Mouse (Mus musculus) mouse trophoblast stem cell (cell line): ENCODE data around the gene Ano2.

Experiments
- in situ Hi-C, 2 experiments: fragments of 300-500 bp; cut with MseI, MboI; formaldehyde crosslinking; loops; 2 replicates in 1 of 2; 3 replicates in 1 of 2; pipeline ENCODE4 v1.15.1; 2025

The Ano2 gene

DNA sequence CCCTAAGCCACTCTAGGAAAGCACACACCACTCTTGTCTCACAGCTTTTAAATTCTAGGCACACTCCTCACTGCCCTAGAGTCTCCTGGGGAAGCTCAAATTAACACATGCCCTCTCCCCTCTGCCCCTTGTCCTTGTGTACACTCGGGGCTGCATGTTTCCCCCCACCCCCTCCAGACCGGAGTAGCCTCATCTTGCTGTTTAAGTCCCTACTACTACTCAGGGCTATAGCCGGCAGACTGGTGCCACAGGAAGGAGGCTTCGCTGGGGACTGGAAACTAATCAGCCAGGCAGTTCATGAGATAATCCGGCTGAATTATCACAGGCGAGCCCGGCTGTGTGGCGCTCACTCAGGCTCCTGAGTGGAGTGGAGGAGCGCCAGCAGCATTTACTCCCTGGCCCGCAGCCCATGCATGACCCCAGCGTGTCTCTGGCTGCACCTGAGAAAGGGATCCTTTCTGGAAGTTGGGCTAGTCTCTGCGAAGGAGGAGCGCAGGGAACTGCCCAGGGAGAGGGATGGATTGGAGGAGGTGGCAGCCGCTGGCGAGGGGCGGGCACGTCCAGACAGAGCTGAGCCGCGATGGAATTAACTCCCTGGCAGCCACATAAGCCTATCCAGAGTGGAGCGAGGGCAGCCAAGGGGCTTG is at the start of gene Ano2:
Ano2 (plus strand) TSS at position 363 of the 647 bp plus-strand sequence.
- in situ Hi-C loops: no loop called here

DNA sequence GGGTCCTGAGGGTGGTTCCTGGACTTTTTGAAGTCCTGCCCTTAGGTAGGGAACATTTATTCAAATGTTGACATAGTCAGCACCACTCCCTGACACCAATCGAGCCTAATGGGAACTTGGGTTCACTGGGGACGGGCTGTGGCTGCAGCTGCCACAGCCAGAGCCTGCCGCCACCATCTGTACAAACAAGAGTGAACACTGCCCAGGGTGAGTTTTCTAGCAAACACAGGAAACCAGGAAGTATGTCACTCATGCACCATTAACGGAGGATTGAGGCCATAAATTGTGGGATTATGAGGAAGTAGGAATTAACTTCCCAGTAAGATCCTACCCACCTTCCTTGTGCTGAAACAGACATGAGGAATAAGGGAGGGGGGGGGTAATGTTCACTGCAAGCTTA is 49.7 kb upstream of the Ano2 start:
- in situ Hi-C loops: no loop called here

DNA sequence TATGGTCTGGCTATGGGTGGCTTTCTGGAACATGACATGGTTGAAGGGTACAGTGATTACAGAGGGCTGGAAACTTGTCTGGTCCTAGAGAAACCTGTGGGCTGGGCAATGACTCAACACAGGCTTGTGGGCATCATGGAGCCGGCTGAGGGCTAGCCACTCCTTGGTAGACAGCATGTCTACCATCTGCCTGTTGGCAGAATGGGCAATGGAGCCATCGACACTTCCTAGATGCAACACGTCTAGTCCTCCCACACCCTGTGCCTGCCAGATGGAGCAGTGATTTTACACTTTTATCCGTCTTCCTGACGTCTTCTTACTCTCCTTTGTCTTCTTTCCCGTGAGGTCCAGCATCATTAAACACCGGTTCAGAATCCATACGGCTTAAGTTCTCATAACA is 49.1 kb upstream of the Ano2 start:
- in situ Hi-C loops: no loop called here

DNA sequence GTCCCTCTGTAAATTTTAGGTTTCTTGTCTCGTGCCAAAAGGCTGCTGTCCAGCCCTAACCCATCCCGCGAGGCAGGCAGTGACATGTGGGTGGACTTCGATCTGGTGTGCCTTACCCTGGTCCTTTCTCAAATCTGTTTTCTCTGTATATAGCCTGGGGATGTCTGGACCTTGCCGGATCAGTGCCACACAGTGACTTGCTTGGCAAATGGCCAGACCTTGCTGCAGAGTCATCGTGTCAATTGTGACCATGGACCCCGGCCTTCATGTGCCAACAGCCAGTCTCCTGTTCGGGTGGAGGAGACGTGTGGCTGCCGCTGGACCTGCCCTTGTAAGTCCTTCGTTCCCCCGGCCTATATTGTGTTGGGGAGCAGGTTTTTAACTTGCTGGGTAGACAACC is 41.3 kb upstream of the Ano2 start:
- in situ Hi-C loops: no loop called here

DNA sequence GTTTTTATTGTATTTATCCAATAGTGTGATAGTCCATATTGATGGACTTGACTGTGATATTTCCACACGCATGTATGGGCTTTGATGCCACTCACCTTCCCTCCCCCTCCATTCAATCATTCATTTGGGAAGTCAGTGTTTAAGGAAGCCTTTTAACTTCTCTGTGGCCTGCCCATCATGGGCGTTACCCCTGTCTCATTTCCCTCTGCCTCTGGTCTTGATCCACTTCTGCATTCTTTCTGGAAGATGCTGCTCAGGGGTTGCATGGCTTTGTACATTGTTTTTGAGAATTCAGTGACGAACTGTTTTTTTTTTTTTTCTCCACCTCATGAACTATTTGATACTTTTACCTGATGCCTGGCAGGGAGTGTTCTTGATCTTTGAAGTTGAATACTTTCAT is 38.9 kb upstream of the Ano2 start:
- in situ Hi-C loops: no loop called here

DNA sequence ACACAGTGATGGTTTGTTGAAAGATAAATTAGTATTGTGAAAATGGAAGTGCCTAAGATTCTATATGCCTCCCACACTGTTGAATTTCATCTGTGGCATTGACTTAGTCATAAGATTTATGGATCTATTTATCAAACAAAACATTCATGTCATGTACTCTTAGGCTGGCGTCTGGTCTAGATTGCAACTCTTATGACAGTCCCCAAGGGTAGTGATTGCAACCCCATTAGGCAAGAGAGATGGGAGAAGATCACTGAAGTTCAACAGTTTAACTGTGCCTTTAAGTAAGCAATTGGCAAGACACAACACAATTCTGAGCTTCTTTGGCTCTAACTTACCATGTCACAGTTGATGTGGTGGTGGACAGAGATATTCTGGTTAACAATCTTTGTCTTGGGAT is 36.8 kb upstream of the Ano2 start:
- in situ Hi-C loops: no loop called here

DNA sequence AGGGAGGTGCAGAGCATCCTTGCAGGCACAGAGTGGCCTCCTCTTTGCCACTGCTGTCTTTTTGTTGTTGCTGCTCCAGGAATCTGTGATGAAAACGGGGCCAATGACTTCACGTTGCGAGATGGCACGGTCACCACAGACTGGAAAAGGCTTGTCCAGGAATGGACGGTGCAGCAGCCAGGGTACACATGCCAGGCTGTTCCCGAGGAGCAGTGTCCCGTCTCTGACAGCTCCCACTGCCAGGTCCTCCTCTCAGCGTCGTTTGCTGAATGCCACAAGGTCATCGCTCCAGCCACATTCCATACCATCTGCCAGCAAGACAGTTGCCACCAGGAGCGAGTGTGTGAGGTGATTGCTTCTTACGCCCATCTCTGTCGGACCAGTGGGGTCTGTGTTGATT is 33.3 kb upstream of the Ano2 start:
- in situ Hi-C loops: no loop called here

DNA sequence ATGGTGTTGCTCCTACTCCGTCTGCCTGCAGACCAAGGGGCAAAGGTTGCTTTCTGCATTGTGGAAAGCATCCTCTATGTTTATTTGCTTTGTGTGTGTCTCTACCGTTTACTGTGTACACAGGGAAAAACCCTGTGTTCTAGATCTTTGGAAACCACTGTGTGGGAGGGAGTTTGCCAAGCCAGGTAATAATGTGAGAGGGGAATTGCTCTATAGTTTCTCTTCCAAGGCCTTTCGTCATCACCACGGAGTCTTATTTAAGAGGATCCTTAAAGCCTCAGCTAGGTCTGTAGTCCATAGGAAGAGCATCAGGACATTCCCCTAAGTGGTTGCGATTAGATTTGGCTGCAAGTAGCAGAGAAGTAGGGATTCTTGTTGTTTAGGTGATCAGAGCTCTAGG is 32.3 kb upstream of the Ano2 start:
- in situ Hi-C loops: no loop called here

DNA sequence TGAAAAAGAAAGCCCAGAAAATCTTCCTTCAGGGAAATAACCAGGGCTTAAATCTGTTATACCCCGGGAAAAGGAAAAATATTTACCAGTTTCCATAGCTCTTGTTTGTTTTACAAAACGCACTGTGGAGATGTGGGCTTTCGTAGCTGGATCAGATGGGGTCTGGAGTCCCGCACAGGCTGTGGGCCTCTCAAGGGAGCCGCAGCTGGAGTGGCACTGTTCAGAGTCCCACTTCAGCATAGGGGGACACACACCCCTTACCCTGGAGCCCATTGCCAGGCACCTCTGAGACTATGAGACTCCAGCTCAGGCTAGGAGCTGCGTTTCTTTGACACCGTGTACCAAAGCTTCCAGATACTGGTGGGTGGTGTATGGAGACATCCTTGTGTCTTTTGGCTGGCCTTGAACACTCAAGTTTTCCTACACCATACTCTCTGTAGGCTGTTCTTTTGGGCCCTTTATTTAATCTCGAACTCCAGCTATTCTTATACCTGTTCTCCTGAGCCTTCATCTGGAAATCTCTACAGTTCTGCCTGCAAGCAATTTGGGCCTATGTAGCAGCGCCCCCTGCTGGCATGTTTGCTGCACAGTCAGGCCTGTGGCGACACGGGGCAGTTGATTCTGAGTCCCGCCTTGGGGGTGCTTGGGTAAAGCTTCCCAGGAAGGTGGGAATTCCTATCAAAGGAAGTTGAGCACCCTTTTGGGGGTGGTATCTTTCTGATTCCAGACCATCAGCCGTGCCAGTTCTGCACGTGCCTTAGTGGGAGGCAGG is 28.9 kb upstream of the Ano2 start:
- in situ Hi-C loops: loop anchor here (5.0 kb wide), 1 partner anchor 39 kb away; no protein-coding TSS in a partner anchor

DNA sequence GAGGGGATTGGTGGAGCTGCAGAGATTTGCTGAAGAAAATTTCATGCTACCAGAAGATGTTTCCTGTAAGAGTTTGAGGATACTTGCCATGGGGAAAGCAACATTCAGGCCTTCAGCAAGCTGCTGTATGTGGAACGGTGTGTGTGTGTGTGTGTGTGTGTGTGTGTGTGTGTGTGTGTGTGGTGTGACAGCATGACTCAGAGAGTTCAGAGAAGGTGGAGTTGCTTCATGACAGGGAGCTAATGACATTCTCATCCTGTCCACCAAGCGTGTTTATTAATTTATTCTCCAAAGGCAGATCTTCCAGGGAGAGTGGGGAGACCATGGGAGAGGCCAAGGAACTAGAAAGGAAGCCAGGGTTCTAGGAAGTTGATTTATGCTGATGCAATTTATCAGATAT is 26.3 kb upstream of the Ano2 start:
- in situ Hi-C loops: loop anchor here (5.0 kb wide), 1 partner anchor 42 kb away; no protein-coding TSS in a partner anchor

DNA sequence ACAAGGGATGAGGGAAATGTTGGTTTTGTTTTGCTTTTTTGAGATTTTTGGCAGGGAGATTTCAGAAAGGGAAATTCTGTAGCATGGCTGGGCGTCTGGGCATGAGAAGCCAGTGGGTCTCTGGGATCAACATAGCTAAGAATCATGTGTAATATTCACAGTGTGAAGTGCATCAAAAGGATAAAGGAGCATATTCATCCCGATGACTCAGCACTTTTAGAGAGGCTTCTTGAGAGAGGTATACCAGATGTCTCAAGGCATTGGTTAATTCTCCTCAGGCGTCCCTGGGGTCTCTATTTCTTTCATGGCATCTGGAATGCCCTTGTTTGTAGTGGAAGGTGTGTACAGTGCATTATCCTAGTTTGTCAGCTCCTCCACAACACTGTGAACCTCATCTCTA is 18.4 kb upstream of the Ano2 start:
- in situ Hi-C loops: no loop called here

DNA sequence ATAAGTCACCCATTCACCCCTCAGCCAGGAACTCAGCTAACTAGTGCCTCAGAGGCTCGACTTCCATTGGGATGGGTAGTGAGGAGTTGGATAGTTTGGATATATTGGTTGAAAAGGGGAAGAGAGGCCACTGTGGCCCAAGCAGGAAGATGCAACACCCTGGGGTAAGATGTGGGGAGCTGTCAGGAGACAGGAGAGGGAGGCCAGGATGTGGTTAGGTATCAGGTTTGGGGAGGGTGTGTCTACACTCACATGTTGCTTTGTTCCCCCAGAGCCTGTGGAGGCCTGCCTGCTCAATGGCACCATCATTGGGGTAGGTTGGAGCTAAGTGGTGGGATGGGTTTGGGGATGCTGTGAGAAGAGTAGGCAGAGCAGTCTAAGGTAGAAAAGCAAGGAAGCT is 11.7 kb upstream of the Ano2 start:
- in situ Hi-C loops: no loop called here

DNA sequence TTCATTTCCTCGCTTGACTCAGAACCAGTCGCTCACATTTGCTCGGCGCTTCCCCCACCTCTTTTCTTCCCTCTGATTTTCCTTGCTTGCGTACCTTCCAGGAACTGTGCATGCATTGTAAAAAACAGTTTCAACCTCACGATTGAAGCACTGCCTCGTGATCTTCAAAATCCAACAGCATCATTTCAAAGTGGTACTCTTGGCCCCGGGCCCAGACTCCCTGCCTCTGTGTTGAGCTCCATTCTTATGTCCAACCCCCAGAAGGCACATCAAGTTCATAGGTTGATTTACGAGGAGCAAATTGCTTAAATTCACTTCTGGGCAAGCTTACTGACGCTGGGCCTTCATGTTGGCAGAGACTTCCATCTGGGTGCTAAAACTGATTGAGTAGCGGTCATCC is 9.6 kb upstream of the Ano2 start:
- in situ Hi-C loops: no loop called here

DNA sequence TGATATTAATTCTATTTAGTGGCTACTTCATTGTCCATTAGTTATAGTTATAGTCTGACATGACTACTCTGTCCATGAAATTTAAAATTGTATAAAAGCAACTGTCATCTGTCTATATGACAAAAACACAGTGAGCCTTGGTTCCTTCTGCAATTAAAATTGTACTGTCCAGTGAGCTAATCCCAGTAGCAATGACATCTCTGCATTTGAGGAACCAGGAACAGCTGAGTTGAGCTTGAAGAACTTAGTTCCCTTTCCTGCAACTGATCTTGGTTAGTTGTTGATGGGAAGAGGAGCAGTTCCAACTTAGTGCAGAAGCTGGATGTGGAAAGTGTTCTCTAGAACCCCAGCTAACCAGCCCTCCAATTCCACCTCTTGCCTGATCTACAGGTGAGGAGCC is 4.8 kb upstream of the Ano2 start:
- in situ Hi-C loops: no loop called here

DNA sequence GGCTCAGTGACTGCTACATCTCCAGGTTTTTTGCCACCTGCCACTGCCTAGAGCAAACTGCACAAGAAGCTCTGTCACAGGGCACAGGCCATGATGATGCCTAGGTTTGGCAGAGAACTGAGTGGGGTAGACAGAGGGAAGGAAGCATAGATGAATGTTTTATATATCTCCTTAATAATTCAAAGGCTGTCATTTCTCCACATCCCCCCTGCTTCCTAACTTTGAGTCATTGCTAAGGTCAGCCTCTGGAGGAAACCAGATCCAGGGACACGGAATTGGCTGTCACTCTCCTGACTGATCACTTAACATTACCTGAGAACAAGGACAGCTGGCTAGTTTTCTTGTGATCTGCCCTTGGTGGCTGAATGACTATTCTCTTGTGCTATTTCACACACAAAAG is 2.2 kb upstream of the Ano2 start:
- in situ Hi-C loops: no loop called here

DNA sequence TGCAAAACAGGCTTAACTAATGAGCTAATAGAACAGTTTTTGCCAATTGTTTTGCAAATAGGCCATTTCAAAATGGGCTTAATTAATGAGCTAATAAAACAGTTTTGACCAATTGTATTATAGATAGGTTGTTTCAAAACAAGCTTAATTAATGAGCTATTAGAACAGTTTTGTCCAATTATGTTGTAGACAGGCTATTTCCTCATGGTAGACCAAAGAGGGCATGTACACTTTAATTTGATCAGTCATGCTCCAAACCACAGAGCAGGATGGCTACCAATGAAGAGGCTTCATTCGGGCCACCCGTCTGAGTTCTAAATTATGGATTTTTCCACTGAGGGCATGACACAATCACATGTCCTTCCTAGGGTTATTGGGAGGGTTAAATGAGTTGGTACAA is 10.9 kb downstream of the Ano2 start:
- in situ Hi-C loops: no loop called here

DNA sequence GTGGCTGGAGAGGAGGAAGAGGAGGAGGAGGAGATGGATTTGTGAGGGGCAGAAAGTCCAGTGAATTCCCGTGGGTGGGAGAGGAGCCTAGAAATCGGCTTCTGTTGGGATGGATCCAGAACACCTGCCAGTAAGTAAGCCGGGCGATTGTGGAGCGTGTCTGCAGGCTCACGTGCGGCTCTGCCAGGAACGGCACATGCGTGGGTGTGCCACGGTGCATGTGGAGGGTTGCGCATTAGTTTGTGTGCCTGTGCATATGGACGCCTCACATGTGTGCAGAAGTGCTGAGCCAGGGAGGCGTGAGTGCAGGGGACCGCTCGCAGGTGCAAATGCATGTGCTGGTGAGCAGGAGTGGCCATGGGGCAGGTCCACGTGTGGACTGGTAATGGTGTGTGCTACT is 21.0 kb downstream of the Ano2 start:
- in situ Hi-C loops: no loop called here

DNA sequence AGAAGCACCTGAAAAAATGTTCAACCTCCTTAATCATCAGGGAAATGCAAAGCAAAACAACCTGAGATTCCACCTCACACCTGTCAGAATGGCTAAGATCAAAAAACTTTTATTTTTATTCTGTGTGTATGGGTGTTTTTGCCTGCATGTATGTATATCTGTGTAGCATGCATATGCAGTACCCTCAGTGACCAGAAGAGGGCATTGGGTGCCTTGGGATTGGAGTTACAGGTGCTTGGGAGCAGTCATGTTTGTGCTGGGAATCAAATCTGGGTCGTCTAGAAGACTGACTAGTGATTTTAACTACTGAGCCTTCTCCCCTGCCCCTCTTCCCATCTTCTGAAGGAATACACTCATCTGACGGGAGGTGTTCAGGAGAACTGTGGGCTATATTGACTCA is 36.2 kb downstream of the Ano2 start:
- in situ Hi-C loops: no loop called here

DNA sequence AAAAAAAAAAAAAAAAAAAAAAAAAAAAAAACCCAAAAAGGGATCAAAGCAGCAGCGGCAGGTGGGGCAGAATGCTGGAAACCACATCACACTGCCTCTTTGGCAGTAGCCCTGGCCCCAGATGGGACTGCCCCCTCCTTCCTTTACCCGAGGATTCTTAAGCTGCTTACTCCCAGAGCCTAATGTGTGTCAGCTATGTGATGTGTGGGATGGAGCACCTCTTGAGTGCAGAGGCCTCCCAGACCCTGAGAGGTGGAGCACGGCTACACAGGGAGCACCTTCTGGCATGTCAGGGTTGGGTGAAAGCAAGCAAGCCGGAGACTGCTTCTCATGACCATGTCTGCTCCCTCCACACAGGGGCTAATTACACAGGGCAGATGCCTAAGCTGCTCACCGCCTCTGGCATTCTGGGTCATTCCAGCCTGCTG is 37.3 kb downstream of the Ano2 start:
- in situ Hi-C loops: no loop called here

DNA sequence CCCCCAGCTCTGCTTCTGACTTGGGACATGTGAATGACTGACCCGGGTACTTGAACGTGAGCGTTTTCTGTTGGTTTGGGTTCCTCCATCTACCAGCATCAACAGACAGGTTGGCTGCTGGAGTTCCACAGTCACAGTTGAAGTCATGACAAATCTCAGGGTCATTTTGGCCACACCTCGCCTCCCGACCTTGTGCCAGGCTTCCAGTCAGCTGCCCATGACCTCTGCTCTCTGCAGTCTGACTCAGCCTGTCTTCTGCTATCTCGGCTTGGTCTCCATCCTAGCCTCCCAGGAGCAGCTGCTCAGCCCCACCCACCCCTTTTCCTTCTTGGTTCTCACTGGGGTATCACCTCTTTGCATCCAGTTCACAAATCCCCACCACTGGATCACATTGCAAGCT is 39.3 kb downstream of the Ano2 start:
- in situ Hi-C loops: no loop called here

DNA sequence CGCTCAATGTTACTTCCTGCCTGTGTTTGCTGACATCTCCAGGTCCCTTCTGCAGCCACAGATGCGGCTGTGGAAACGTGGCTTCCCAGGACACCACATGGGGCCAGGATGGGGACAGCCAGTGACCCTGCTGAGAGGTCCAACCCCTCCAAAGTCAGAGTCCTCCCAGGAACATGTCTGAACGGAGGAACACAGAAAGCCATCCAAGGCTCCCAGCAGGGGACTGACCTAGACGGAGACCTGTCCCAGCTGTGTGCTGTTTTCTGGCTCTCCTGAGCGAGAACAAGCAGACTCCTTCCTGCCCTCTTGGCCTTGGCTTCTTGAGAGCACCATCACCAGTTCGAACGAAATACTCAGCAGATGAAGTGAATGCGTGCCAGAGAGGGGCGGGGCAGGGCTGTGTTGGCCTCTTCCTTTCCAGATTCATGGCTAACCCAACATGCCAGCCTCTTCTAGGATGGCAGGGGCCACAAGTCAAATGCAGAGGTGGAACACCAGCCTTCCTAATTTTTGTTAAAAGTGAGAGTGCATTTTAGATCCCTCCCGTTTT is 39.8 kb downstream of the Ano2 start:
- in situ Hi-C loops: no loop called here

DNA sequence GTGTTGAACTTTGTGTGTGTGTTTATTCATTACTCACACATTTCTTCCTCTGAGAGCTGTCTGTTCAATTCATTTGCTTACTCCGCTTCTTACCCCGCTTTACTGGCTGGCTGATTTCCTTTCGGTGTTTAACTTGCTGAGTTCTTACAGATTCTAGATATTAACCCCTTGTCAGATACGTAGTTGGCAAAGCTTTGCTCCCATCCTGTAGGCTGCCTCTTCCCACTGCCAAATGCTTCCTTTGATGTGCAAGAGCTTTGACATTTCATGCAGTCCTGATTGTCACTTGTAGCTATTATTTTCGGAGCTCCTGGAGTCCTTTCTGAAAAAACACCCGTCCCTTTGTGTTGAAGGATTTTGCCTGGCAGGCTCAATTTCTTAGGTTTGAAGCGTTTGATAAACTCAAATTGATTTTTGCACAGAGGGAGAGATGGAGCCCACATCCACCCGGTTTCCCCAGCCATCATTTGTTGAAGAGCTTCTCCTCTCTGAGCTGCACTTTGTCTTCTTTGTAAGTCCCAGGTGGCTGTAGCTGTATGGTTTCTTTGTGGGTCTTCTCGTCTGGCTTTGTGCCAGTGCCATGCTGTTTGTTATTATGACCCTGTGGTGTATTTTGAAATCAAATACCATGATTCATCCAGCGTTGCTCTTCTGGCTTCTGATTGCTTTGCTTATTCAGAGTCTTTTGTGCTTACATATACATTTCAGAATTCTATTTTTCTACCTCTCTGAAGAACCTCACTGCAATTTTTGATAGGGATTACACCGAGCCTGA is 47.5 kb downstream of the Ano2 start:
- in situ Hi-C loops: no loop called here
